Mouse (Mus musculus): ENCODE data around the gene Cenpf. TPM values are rescaled to one million over a fixed set of nuclear protein-coding genes. Genes with fewer than 3 reads are reported as not detected.

The Cenpf gene
- under 1 TPM; 0.05 to 0.26 TPM for total RNA-seq (2021)
- long read RNA-seq, experiment 1 = 0 reads
- long read RNA-seq, experiment 2 = 0 reads

DNA sequence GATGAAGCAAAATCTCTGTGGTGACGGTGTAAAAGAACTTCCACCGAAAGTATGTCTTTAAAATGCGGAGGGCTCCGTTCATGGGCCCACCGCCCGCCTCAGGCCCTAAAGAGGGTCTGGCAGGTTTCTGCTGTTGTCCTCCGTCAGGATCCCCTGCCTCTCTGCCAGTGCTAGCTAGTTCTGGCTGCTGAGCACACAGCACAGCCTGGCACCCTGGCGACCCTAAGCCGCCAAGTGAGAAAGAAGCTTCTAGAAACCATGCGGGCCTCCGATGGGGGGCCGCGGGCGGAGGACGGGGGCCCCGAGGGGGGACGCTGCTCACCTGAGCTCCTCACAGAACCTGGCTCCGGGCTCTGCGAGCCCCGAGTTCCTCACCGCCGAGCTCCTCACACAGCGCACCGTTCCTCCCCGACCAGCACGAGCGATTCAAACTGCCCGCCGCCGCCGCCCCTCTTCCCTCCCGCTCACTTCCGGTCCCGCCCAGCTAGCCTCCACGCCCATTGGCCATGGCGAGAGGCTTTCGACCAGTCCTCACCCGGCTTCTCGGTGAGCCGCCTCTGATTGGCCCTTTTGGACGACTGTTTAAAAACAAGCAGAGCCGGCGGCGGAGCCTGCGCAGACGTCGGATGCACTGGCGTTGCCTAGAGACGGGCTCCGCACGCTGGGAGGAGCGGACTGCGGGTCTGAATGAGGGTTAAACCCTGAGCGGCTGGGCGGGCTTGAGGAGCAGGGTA, at the start of gene Cenpf:
Gene Cenpf, minus strand, starts transcription at position 433 of the 734 bp plus-strand sequence.
- DNase-seq (ENCODE audit: low spot score) = peak; percentile 98

DNA sequence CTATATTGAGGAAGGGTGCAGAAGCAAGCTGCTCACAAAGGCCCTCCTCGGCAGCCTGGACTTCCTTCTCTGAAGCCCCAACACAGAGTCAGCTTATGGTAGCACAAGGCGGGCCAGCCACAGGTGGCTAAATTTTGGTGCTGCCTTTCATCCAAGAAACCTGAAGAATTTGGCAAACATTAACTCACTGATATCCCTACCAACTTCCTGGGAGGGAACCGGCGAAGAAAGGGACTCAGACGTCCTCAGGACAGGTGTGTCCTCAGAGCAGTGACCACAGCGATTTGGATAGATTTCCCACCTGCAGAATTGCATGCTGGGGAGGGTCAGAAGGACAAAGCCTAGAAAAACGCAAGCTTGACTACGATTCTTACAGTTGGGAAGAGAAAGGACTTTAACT, 44.3 kb upstream of the Cenpf start:
- no peak for DNase-seq (ENCODE audit: low spot score)

- DNase-seq (ENCODE audit: low spot score) = no peak
These were observed 43.8 kb upstream of the Cenpf start for GRCm38 (mm10) chr1:189731697-189732096.

- no peak for DNase-seq (ENCODE audit: low spot score)
These were observed 41.4 kb upstream of the Cenpf start for GRCm38 (mm10) chr1:189729141-189729815.

GRCm38 (mm10) chr1:189728784-189729115, 40.9 kb upstream of the Cenpf start:
- DNase-seq (ENCODE audit: low spot score) = no peak

- peak; percentile 68 for DNase-seq (ENCODE audit: low spot score)
These were observed 40.2 kb upstream of the Cenpf start, which contains the start of gene Ptpn14 for GRCm38 (mm10) chr1:189727884-189728783. Gene Ptpn14 (plus strand): TSS chr1:189728268.

DNA sequence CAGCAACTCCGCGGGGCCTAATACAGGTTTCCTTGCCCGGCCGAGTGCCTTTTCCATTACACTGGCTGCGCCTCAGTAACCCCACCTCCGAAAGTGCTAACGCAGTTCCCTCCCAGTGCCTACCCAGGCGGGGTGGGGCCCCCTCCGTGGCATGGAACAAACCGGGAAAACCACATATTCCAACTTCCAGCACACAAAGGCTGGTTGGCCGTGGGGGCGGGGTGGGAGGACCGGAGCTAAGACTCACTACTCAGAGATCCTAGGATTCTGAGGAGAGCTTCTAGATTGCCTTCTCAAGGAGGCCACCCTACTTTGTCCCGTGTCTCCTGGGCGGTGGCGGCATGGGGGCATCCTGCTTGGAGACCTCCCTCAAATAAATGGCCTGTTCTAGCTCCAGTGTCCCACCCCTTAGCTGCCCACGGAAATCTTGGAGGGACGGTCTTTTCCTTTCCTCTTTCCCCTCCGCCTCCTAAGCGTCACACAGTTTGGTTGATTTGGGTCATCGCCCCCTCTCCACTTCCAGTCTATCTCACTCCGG, 39.5 kb upstream of the Cenpf start:
- DNase-seq (ENCODE audit: low spot score) = peak; percentile 43

GRCm38 (mm10) chr1:189726121-189726520, 38.2 kb upstream of the Cenpf start:
- DNase-seq (ENCODE audit: low spot score) = no peak

DNA sequence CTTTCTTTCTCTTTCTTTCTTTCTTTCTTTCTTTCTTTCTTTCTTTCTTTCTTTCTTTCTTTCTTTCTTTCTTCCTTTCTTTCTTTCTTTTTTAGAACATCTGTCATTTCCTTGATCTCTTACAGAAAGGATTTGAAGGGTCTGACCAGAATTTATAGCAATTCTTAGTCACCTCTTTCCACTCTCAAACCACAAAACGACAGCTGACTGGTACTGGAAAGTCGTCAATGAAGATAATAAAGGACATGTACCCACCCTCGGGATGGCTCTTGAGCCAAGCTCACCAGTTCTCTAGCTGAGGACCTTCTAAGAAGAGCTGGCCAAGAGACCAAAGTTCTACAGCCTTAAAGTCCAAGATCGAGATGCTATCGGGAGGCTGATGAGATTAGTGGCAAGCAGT, 30.7 kb upstream of the Cenpf start:
- no peak for DNase-seq (ENCODE audit: low spot score)

DNA sequence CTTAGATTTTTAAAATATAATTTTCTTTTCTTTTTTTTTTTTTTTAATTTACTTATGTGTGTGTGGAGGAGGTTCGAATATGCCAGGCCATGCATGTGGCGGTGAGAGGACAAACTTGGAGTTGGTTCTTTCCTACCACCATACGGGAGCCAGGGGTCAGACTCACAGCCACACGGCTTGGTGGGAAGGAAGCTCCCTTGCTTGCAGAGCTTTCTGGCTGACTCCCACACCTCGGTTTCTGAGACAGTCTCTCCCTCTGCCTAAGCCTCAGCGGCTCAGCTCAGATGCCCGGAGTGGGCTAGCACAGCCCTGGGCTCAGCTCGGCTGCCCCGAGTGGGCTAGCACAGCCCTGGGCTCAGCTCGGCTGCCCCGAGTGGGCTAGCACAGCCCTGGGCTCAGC, 29.7 kb upstream of the Cenpf start:
- DNase-seq (ENCODE audit: low spot score) = no peak

DNA sequence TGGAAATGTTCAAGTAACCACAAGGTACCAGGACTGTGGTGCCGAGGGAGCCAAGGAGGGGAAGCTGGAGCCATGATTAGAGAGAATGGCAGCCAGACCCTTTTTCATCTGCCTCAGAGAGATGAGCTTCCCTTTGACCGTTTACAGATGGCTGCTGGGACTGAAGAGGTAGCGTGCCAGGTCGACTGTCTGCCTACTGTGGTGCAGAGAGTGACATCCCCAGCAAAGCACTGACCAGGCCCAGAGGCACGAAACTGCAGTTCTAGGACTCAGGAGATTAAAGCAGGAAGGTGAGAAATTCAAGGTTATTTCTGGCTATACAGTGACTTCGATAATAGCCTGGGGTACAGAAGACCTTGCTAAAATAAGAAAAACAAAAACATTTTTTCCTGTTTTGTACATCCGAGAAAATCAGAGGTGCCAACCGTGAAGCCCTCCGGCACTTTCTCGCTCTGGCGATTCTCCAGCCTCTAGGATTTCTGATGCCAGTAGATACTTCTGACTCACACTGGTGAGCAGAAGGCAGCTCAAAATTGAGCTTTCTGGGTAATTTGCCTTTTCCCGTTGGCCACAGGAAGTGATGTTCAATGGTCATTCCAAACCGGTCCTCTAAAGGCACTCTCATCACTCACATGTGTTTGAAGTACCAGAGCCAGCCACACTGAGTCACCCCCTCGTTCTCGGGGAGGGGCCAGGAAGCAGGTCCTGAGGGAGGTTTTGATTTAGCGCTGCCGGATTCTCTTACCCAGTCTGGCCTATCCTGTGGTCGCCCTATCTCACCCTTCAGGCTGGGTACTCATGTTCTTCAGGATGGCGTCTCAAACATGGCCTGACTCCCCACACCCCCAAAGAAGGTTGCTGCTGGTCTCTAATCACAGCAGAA, 28.3 kb upstream of the Cenpf start:
- DNase-seq (ENCODE audit: low spot score) = no peak

GRCm38 (mm10) chr1:189709001-189709400, 21.1 kb upstream of the Cenpf start:
- DNase-seq (ENCODE audit: low spot score) = no peak

DNA sequence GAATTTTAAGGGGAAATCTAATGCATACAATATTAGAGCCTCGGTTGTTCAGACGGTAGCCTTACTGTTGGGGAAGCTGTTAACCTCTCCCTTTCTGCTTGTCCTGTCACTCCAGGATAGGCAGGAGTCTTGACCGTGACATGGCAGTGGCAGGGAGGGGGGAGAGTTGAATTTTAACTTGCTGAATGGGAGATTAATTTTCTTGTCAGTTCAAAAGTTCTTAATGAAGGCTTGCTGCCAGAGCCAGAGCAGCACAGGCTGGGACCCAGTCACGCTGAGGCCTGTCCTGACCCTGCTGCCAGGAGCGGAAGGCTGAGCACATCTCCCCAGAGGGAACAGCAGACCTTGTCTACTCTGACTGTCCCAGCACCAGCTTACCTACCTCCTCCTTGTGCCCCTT, 19.5 kb upstream of the Cenpf start:
- DNase-seq (ENCODE audit: low spot score) = no peak

- no peak for DNase-seq (ENCODE audit: low spot score)
These were observed 19.1 kb upstream of the Cenpf start for GRCm38 (mm10) chr1:189707014-189707413.

- no peak for DNase-seq (ENCODE audit: low spot score)
These were observed 18.3 kb upstream of the Cenpf start for GRCm38 (mm10) chr1:189706040-189706645.

- no peak for DNase-seq (ENCODE audit: low spot score)
These were observed 15.7 kb upstream of the Cenpf start for GRCm38 (mm10) chr1:189703591-189703990.

GRCm38 (mm10) chr1:189703156-189703555, 15.3 kb upstream of the Cenpf start:
- DNase-seq (ENCODE audit: low spot score) = no peak

DNA sequence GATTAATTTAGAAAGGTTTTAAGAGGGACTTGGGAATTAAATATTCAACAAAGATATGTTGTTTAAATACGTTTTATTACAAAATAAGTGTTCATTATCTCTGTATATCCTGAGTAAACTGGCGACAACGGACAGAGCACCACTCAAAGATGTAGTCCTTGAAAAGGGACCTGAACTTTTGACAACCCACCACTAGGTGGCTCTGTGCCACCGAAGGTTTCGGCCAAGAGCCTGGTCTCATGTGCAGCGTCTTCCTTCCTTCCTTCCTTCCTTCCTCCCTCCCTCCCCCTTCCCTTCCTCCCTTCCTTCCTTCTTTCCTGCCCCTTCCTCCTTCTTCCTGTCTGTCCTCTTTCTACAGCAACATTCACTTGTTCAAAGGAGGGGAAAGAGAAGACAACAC, 13.1 kb upstream of the Cenpf start:
- peak; percentile 69 for DNase-seq (ENCODE audit: low spot score)

GRCm38 (mm10) chr1:189700186-189700585, 12.3 kb upstream of the Cenpf start:
- DNase-seq (ENCODE audit: low spot score) = no peak

DNA sequence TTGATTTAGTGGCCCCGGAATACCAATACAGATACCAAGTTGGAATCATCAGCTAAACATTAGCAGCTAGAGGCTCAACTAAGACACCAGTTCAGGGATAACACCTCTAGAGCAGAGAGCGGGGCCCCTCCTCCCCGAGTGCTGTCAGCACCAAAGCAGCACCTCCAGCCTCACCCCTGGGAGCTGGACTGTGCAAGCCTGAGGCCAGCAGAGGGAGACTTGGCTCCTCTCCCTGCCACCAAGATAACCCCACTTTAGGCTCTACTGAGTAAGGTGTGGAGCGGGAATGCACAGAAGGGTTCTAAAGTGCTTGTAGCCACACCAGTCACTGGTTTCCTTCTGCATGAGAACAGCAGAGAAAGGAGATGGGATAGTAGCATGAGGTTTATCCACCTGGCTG, 10.5 kb upstream of the Cenpf start:
- no peak for DNase-seq (ENCODE audit: low spot score)
